Mouse (Mus musculus): ENCODE data around the gene Fam92b. TPM values are rescaled to one million over a fixed set of nuclear protein-coding genes. Genes with fewer than 3 reads are reported as not detected.

Gene Fam92b
- polyA plus RNA-seq, 1 experiment: not detected

DNA sequence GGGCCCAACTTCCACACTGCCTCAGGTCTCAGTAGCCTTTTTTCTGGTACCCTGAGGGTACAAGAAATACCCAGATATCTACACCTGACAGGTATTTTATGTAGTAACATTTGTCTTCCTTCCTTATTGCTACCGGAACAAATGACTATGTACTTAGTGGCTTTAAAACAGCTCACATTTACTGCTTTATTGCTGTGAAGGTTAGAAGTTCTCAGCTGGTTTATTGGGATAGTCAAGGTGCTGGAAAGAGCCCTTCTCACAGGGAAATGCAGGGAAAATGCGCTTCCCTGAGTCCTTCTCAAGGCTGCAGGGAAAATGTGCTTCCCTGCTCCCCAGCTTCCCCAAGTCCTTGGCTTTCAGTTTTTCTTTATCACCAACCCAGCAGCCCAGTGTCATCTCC is 38.3 kb downstream of the Fam92b start:
- TF ChIP-seq CTCF (IDR thresholded peaks at IDR 0.05; ENCODE audit: control insufficient read depth, insufficient read depth, low read length) (no peak), POLR2A (IDR thresholded peaks at IDR 0.05; ENCODE audit: borderline replicate concordance, control insufficient read depth, low read depth, low read length) (no peak)
- peaks cover 3% of the 10 kb centered on the region; the same call in 1 of the 2 replicates for H3K4me1 ChIP-seq (ENCODE audit: control insufficient read depth, insufficient read depth, low read length)
- no peak overlapping the region for H3K4me3 ChIP-seq (replicated peaks; ENCODE audit: control insufficient read depth, low read depth, low read length)
- no peak overlapping the region for H3K27ac ChIP-seq (ENCODE audit: control insufficient read depth, insufficient read depth, low read depth, low read length, poor library complexity)
- 78% methylated on average over 2 of the region's 2 CpGs for WGBS

- 88% methylated on average over 7 of the region's 7 CpGs for WGBS
- H3K4me3 ChIP-seq (replicated peaks; ENCODE audit: control insufficient read depth, low read depth, low read length): no peak overlapping the region
- no peak overlapping the region for H3K27ac ChIP-seq (ENCODE audit: control insufficient read depth, insufficient read depth, low read depth, low read length, poor library complexity)
- no peak for TF ChIP-seq POLR2A (IDR thresholded peaks at IDR 0.05; ENCODE audit: borderline replicate concordance, control insufficient read depth, low read depth, low read length)
- no peak for TF ChIP-seq CTCF (IDR thresholded peaks at IDR 0.05; ENCODE audit: control insufficient read depth, insufficient read depth, low read length)
- peaks cover 3% of the 10 kb centered on the region; the same call in 1 of the 2 replicates for H3K4me1 ChIP-seq (ENCODE audit: control insufficient read depth, insufficient read depth, low read length)
These were observed 40.6 kb downstream of the Fam92b start for GRCm38 (mm10) chr8:120136618-120137017.

- H3K4me3 ChIP-seq (replicated peaks; ENCODE audit: control insufficient read depth, low read depth, low read length): no peak overlapping the region
- peaks cover 5% of the 10 kb centered on the region; the same call in 1 of the 2 replicates for H3K4me1 ChIP-seq (ENCODE audit: control insufficient read depth, insufficient read depth, low read length)
- no peak for TF ChIP-seq CTCF (IDR thresholded peaks at IDR 0.05; ENCODE audit: control insufficient read depth, insufficient read depth, low read length)
- TF ChIP-seq POLR2A (IDR thresholded peaks at IDR 0.05; ENCODE audit: borderline replicate concordance, control insufficient read depth, low read depth, low read length): no peak
- H3K27ac ChIP-seq (ENCODE audit: control insufficient read depth, insufficient read depth, low read depth, low read length, poor library complexity): no peak overlapping the region
- 82% methylated on average over 7 of the region's 7 CpGs for WGBS
These were observed 41.6 kb downstream of the Fam92b start for GRCm38 (mm10) chr8:120135687-120136086.

DNA sequence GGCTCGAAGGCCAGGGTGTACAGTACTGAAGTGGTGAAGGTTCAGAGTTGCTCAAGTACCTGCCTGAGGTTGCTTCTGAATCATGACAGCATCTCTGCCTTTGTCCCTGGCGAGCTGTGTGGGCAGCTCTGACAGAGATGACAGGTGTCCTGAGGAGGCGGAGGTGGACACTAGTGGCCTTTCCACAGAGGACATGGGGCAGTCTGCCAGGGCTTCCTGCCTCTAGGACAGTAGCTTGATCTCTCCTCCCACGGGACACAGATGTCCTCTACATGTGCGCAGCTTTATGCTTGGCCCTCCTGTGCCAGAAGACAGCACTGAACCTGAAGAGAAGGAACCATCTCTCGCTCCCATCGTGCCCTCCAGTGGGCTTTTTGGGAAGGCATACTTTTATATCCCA is 44.1 kb downstream of the Fam92b start:
- Histone ChIP-seq H3K4me3 (replicated peaks; ENCODE audit: control insufficient read depth, low read depth, low read length) (no peak overlapping the region), H3K4me1 (ENCODE audit: control insufficient read depth, insufficient read depth, low read length) (peaks cover 5% of the 10 kb centered on the region; the same call in 1 of the 2 replicates), H3K27ac (ENCODE audit: control insufficient read depth, insufficient read depth, low read depth, low read length, poor library complexity) (no peak overlapping the region)
- WGBS: 77% methylated on average over 7 of the region's 7 CpGs
- TF ChIP-seq CTCF (IDR thresholded peaks at IDR 0.05; ENCODE audit: control insufficient read depth, insufficient read depth, low read length): no peak
- no peak for TF ChIP-seq POLR2A (IDR thresholded peaks at IDR 0.05; ENCODE audit: borderline replicate concordance, control insufficient read depth, low read depth, low read length)

DNA sequence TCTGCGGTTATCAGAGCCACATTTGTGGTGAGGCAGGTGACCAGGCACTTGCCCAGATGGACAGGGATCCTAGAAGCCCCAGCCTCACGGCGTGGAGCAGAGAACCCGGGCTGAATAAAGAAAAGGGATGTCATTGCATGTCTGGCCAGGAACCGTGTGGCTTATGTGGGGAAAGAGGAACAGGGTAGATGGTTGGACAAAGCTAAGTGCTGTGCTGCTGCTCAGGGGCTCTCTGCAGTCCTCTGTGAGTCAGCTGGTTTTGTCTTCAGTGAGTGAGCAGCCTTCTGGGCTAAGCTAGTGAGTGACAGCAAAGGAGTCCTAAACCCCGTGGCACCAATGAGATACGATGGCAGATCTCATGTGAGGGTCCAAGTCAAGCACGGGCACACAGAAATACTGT is 46.1 kb downstream of the Fam92b start:
- H3K4me3 ChIP-seq (replicated peaks; ENCODE audit: control insufficient read depth, low read depth, low read length): no peak overlapping the region
- H3K27ac ChIP-seq (ENCODE audit: control insufficient read depth, insufficient read depth, low read depth, low read length, poor library complexity): no peak overlapping the region
- WGBS: 7% methylated on average over 8 of the region's 8 CpGs
- peaks cover 5% of the 10 kb centered on the region; the same call in 1 of the 2 replicates for H3K4me1 ChIP-seq (ENCODE audit: control insufficient read depth, insufficient read depth, low read length)
- TF ChIP-seq CTCF (IDR thresholded peaks at IDR 0.05; ENCODE audit: control insufficient read depth, insufficient read depth, low read length): no peak
- TF ChIP-seq POLR2A (IDR thresholded peaks at IDR 0.05; ENCODE audit: borderline replicate concordance, control insufficient read depth, low read depth, low read length): no peak

- Histone ChIP-seq H3K4me3 (replicated peaks; ENCODE audit: control insufficient read depth, low read depth, low read length) (no peak overlapping the region), H3K4me1 (ENCODE audit: control insufficient read depth, insufficient read depth, low read length) (peaks cover 3% of the 10 kb centered on the region; the same call in 1 of the 2 replicates), H3K27ac (ENCODE audit: control insufficient read depth, insufficient read depth, low read depth, low read length, poor library complexity) (no peak overlapping the region)
- WGBS: 86% methylated on average over 4 of the region's 4 CpGs
- no peak for TF ChIP-seq CTCF (IDR thresholded peaks at IDR 0.05; ENCODE audit: control insufficient read depth, insufficient read depth, low read length)
- TF ChIP-seq POLR2A (IDR thresholded peaks at IDR 0.05; ENCODE audit: borderline replicate concordance, control insufficient read depth, low read depth, low read length): no peak
These were observed 47.7 kb downstream of the Fam92b start for GRCm38 (mm10) chr8:120129547-120129946.

- Histone ChIP-seq H3K27ac (ENCODE audit: control insufficient read depth, insufficient read depth, low read depth, low read length, poor library complexity) (peak overlapping the region; percentile 8; the same call in 1 of the 2 replicates), H3K4me1 (ENCODE audit: control insufficient read depth, insufficient read depth, low read length) (peaks cover 2% of the 10 kb centered on the region; the same call in 1 of the 2 replicates), H3K4me3 (replicated peaks; ENCODE audit: control insufficient read depth, low read depth, low read length) (no peak overlapping the region)
- TF ChIP-seq POLR2A (IDR thresholded peaks at IDR 0.05; ENCODE audit: borderline replicate concordance, control insufficient read depth, low read depth, low read length) (no peak), CTCF (IDR thresholded peaks at IDR 0.05; ENCODE audit: control insufficient read depth, insufficient read depth, low read length) (no peak)
- WGBS: 41% methylated on average over 14 of the region's 14 CpGs
These were observed 50.7 kb downstream of the Fam92b start for GRCm38 (mm10) chr8:120126357-120127161.

DNA sequence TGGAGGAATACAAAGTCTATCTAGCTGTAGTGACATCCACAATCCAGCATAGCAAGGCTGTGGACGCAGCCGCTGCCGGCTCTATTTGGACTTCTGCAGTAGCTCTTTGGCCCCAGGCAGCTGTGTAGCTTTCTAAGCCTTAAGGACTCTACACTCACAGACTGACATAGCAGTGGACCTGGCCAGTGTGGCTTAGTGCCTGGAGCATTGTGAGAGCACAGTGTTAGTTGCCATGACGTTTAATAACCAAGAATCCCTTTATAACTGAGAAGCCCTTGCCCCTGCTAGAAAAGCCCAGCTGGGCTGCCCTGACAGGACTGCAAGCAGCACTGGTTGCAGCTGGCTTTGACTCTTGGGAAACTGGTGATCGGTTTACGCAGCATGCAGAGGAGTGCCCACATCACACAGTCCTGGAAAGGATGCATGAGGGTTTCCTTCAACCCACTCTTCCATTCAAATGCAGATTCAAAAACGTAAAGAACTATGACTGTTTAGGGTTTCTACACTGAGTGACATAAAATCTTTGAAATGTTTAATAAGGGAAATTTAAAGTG is 52.4 kb downstream of the Fam92b start:
- WGBS: 85% methylated on average over 7 of the region's 7 CpGs
- no peak overlapping the region for H3K27ac ChIP-seq (ENCODE audit: control insufficient read depth, insufficient read depth, low read depth, low read length, poor library complexity)
- H3K4me3 ChIP-seq (replicated peaks; ENCODE audit: control insufficient read depth, low read depth, low read length): no peak overlapping the region
- TF ChIP-seq POLR2A (IDR thresholded peaks at IDR 0.05; ENCODE audit: borderline replicate concordance, control insufficient read depth, low read depth, low read length) (no peak), CTCF (IDR thresholded peaks at IDR 0.05; ENCODE audit: control insufficient read depth, insufficient read depth, low read length) (no peak)
- H3K4me1 ChIP-seq (ENCODE audit: control insufficient read depth, insufficient read depth, low read length): no peaks in the 10 kb centered on the region; the same call in 1 of the 2 replicates
